ENCODE assay signal across 8 mouse cellular contexts in the genomic region with DNA sequence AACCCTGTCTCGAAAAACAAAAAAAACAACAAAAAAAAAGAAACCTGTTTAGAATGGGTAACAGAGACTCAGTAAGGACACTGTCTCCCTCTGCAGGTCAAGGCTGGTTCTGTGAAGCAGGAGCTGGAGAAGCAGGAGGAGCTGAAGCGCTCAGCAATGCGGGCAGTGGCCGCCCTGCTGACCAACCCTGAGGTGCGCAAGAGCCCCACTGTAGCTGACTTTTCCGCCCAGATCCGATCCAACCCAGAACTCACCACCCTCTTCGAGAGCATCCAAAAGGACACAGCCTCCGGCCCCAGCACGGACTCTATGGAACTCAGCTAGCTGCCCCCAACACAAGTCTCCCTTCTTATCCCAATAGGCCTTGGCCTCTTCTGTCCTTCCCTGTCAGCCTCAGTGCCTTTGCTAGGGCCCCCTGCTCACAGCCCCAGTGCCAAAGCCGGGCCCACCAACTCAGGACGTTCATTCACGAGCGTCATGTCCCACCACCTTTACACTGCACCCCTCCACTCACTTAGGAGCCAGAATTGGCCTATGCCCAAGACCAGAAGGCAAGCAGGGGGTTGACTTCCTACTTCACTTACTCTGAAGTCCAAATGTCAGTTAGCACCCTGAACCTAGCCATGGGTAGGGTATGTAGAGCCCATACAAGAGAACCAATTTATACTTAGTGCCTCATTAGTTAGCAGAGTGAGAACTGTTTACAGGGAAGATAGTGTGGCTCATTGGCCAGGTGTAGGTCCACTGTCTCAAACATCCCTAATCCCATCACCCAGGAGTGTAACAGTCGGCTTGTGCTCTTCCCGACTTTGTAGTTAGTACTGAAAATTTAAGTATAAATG. TPM values are rescaled to one million over a fixed set of nuclear protein-coding genes. Genes with fewer than 3 reads are reported as not detected.
DNase-seq lines count a peak whose midpoint lies in the region; ATAC-seq and TF ChIP-seq lines count a peak whose summit lies in the region.

No protein-coding gene starts in this region.

- 52% methylated on average over 16 of the region's 16 CpGs for WGBS in forebrain, embryonic 10.5 days
- 46% methylated on average over 16 of the region's 16 CpGs for WGBS in heart, embryonic 14.5 days
- 36% methylated on average over 16 of the region's 16 CpGs for WGBS in kidney, postnatal 0 days
- 51% methylated on average over 16 of the region's 16 CpGs for WGBS in liver, embryonic 12.5 days (ENCODE audit: insufficient replicate concordance)
- 47% methylated on average over 16 of the region's 16 CpGs for WGBS in neural tube, embryonic 12.5 days

- H3K9me3 ChIP-seq in CH12.LX (replicated peaks; ENCODE audit: low read length): no peaks in the 10 kb centered on the region
- no peaks in the 10 kb centered on the region for H3K9me3 ChIP-seq in forebrain, embryonic 10.5 days
- H3K9me3 ChIP-seq in heart, embryonic 14.5 days (ENCODE audit: control insufficient read depth, low read length): no peaks in the 10 kb centered on the region
- no peaks in the 10 kb centered on the region for H3K9me3 ChIP-seq in kidney, postnatal 0 days (replicated peaks; ENCODE audit: low read length)
- H3K9me3 ChIP-seq in liver, embryonic 12.5 days (replicated peaks): no peaks in the 10 kb centered on the region
- H3K9me3 ChIP-seq in neural tube, embryonic 12.5 days: no peaks in the 10 kb centered on the region

- peaks cover 68 to 86% of the 10 kb centered on the region in 2 experiments for H3K36me3 ChIP-seq in CH12.LX (replicated peaks in 1 of 2; ENCODE audit: control insufficient read depth in 1 of 2, insufficient read depth in 1 of 2, low read length in 1 of 2)
- peaks cover 90% of the 10 kb centered on the region for H3K36me3 ChIP-seq in forebrain, embryonic 10.5 days (replicated peaks)
- H3K36me3 ChIP-seq in heart, embryonic 14.5 days (ENCODE audit: control insufficient read depth, insufficient read depth, low read length): peaks cover 89% of the 10 kb centered on the region
- H3K36me3 ChIP-seq in kidney, postnatal 0 days (ENCODE audit: insufficient read depth, low read length): peaks cover 42% of the 10 kb centered on the region
- H3K36me3 ChIP-seq in liver, embryonic 12.5 days: peaks cover 88% of the 10 kb centered on the region
- peaks cover 79% of the 10 kb centered on the region for H3K36me3 ChIP-seq in neural tube, embryonic 12.5 days

- H3K27me3 ChIP-seq in CH12.LX (replicated peaks): no peaks in the 10 kb centered on the region
- no peaks in the 10 kb centered on the region for H3K27me3 ChIP-seq in forebrain, embryonic 10.5 days (ENCODE audit: poor library complexity, severe bottlenecking)
- H3K27me3 ChIP-seq in heart, embryonic 14.5 days (ENCODE audit: control insufficient read depth, insufficient read depth, low read length): no peaks in the 10 kb centered on the region
- H3K27me3 ChIP-seq in kidney, postnatal 0 days (ENCODE audit: insufficient read depth, low read length): no peaks in the 10 kb centered on the region
- no peaks in the 10 kb centered on the region for H3K27me3 ChIP-seq in liver, embryonic 12.5 days (replicated peaks)
- H3K27me3 ChIP-seq in neural tube, embryonic 12.5 days (replicated peaks): no peaks in the 10 kb centered on the region

- in situ Hi-C loops in CH12.LX (cut with MboI; ENCODE audit: low pct_ligation_motif_present, low pct_unique_long_range_greater_than_20kb, low sequenced_read_pairs): no loop called here

- peak; percentile 59 for TF ChIP-seq RAD21 in CH12.LX (IDR thresholded peaks at IDR 0.05; ENCODE audit: low read depth, low read length)

- H3K27ac ChIP-seq in CH12.LX (ENCODE audit: insufficient read depth, low read depth): peak overlapping the region; percentile 14; the same call in 1 of the 2 replicates
- H3K27ac ChIP-seq in bone marrow macrophage, adult 2 months (ENCODE audit: insufficient read depth, low read depth, low read length): no peak overlapping the region
- H3K27ac ChIP-seq in forebrain, embryonic 10.5 days: no peak overlapping the region
- H3K27ac ChIP-seq in heart, embryonic 14.5 days (replicated peaks in 1 of 2; ENCODE audit: control insufficient read depth in 1 of 2, insufficient read depth in 1 of 2, low read depth in 2 of 2, low read length in 2 of 2): no peak overlapping the region
- H3K27ac ChIP-seq in kidney, postnatal 0 days: no peak overlapping the region
- peak overlapping the region; percentile 66 for H3K27ac ChIP-seq in liver, embryonic 12.5 days
- H3K27ac ChIP-seq in neural tube, embryonic 12.5 days: no peak overlapping the region

- H3K79me2 ChIP-seq in CH12.LX (replicated peaks; ENCODE audit: control insufficient read depth, extremely low read depth, insufficient read depth, poor library complexity, severe bottlenecking): peaks cover 40% of the 10 kb centered on the region

- dilution Hi-C loops in CH12.LX (cut with MboI; ENCODE audit: extremely low pct_ligation_motif_present, extremely low pct_unique_long_range_greater_than_20kb, low sequenced_read_pairs): no loop called here

- no peak overlapping the region for H3K4me3 ChIP-seq in CH12.LX (replicated peaks in 1 of 3; ENCODE audit: low read depth in 2 of 3, low read length in 2 of 3, poor library complexity in 1 of 3)
- H3K4me3 ChIP-seq in bone marrow macrophage, adult 2 months (ENCODE audit: insufficient read depth, low read length): no peak overlapping the region
- H3K4me3 ChIP-seq in forebrain, embryonic 10.5 days: peak overlapping the region; percentile 2; the same call in 1 of the 2 replicates
- no peak overlapping the region for H3K4me3 ChIP-seq in heart, embryonic 14.5 days (ENCODE audit: control insufficient read depth in 1 of 2, insufficient read depth in 1 of 2, low read depth in 1 of 2, low read length in 2 of 2)
- H3K4me3 ChIP-seq in kidney, postnatal 0 days (replicated peaks; ENCODE audit: low read depth, low read length): no peak overlapping the region
- no peak overlapping the region for H3K4me3 ChIP-seq in liver, embryonic 12.5 days
- H3K4me3 ChIP-seq in neural tube, embryonic 12.5 days: no peak overlapping the region

- TF ChIP-seq POLR2A in CH12.LX (IDR thresholded peaks at IDR 0.05; ENCODE audit: low read depth, low read length): peak; percentile 35; the same call in 1 of the 2 replicates
- TF ChIP-seq POLR2A in bone marrow macrophage, adult 2 months (IDR thresholded peaks at IDR 0.05; ENCODE audit: borderline replicate concordance, low read depth, low read length): no peak

- peak in 1 of 2 experiments; percentile 73; a peak in 3 of 4 replicates for TF ChIP-seq CTCF in CH12.LX (conservative IDR thresholded peaks at IDR 0.05 in 1 of 2, IDR thresholded peaks at IDR 0.05 in 1 of 2; ENCODE audit: low read depth in 2 of 2, low read length in 2 of 2)
- peak; percentile 38 for TF ChIP-seq CTCF in bone marrow macrophage, adult 2 months (IDR thresholded peaks at IDR 0.05; ENCODE audit: low read depth, low read length)
- TF ChIP-seq CTCF in kidney, postnatal 0 days (IDR thresholded peaks at IDR 0.05; ENCODE audit: low read depth): peak; percentile 85

- H3K9ac ChIP-seq in CH12.LX (ENCODE audit: insufficient read depth, low read depth): no peak overlapping the region
- 0 out of 2 replicates have a peak overlapping the region, but pooled peaks have one; percentile 12 for H3K9ac ChIP-seq in heart, embryonic 14.5 days (ENCODE audit: low read length)
- no peak overlapping the region for H3K9ac ChIP-seq in kidney, postnatal 0 days (ENCODE audit: low read depth, low read length)
- H3K9ac ChIP-seq in liver, embryonic 12.5 days: no peak overlapping the region
- H3K9ac ChIP-seq in neural tube, embryonic 12.5 days: no peak overlapping the region

- peak; percentile 60 for ATAC-seq in heart, embryonic 14.5 days (ENCODE audit: insufficient number of reproducible peaks, insufficient read depth, low FRiP score, low read depth)
- ATAC-seq in kidney, postnatal 0 days (replicated peaks; ENCODE audit: low FRiP score, low read depth): peak; percentile 79
- ATAC-seq in liver, embryonic 12.5 days: peak; percentile 39
- 0 out of 2 replicates have a peak, but pooled peaks have one; percentile 19 for ATAC-seq in neural tube, embryonic 12.5 days (ENCODE audit: low FRiP score, low read depth)

- DNase-seq in CH12.LX (ENCODE audit: extremely low read depth): peak; percentile 79
- DNase-seq in forebrain, embryonic 10.5 days (ENCODE audit: extremely low spot score, low spot score): peak; percentile 63
- peak; percentile 91 for DNase-seq in kidney, postnatal 0 days (ENCODE audit: low spot score)
- peak; percentile 20 to 32 for DNase-seq in thymus, adult 18-20 months

- peaks cover 0 to 18% of the 10 kb centered on the region in 2 experiments; a peak in 2 of 4 replicates for H3K4me1 ChIP-seq in CH12.LX (ENCODE audit: control insufficient read depth in 1 of 2, insufficient read depth in 2 of 2)
- H3K4me1 ChIP-seq in bone marrow macrophage, adult 2 months (ENCODE audit: control insufficient read depth, insufficient read depth, low read length): peaks cover 2% of the 10 kb centered on the region; the same call in 1 of the 2 replicates
- H3K4me1 ChIP-seq in forebrain, embryonic 10.5 days: peaks cover 25% of the 10 kb centered on the region
- peaks cover 12 to 20% of the 10 kb centered on the region in 2 experiments for H3K4me1 ChIP-seq in heart, embryonic 14.5 days (ENCODE audit: control insufficient read depth in 2 of 2, insufficient read depth in 2 of 2, low read length in 2 of 2)
- peaks cover 16% of the 10 kb centered on the region for H3K4me1 ChIP-seq in kidney, postnatal 0 days (replicated peaks; ENCODE audit: insufficient read depth, low read length)
- peaks cover 28% of the 10 kb centered on the region for H3K4me1 ChIP-seq in liver, embryonic 12.5 days
- peaks cover 20% of the 10 kb centered on the region for H3K4me1 ChIP-seq in neural tube, embryonic 12.5 days

- no peak for TF ChIP-seq EP300 in CH12.LX (IDR thresholded peaks at IDR 0.05; ENCODE audit: low read length)

- no peak overlapping the region for H3K4me2 ChIP-seq in CH12.LX (ENCODE audit: insufficient read depth, low read depth, poor library complexity, severe bottlenecking)
- H3K4me2 ChIP-seq in heart, embryonic 14.5 days (ENCODE audit: low read length): no peak overlapping the region
- no peak overlapping the region for H3K4me2 ChIP-seq in kidney, postnatal 0 days (ENCODE audit: low read length)
- H3K4me2 ChIP-seq in liver, embryonic 12.5 days: no peak overlapping the region
- no peak overlapping the region for H3K4me2 ChIP-seq in neural tube, embryonic 12.5 days (replicated peaks)

RNA-seq across cellular contexts. Expression of a gene that starts 4.8 kb away (rescaled TPM):
- total RNA-seq in CH12.LX (2012; rRNA removed): 5,179 and 5,276 TPM in 2 replicates
- total RNA-seq in CH12.LX (2014; rRNA removed): 7,033 and 7,473 TPM in 2 replicates
- polyA plus RNA-seq in CH12.LX (2012; ENCODE audit: insufficient read length, low read depth): 3,370 and 3,898 TPM in 2 replicates
- 2,269 and 2,339 TPM in 2 replicates for polyA plus RNA-seq in bone marrow macrophage, adult 2 months (2012; ENCODE audit: insufficient read depth, insufficient read length, missing spikeins)
- polyA plus RNA-seq in forebrain, embryonic 10.5 days (2016; fragmentation: Nextera tagmentation; extraction: Ambion mirVana): 1,831 and 1,874 TPM in 2 replicates
- polyA plus RNA-seq in heart, embryonic 14.5 days (2014; fragmentation: Nextera tagmentation; extraction: Ambion mirVana): 1,410 and 1,566 TPM in 2 replicates
- polyA plus RNA-seq in kidney, postnatal 0 days (2015; fragmentation: Nextera tagmentation; extraction: Ambion mirVana): 2,857 and 3,220 TPM in 2 replicates
- polyA plus RNA-seq in liver, embryonic 12.5 days (2016; fragmentation: Nextera tagmentation; extraction: Ambion mirVana): 1,876 and 1,897 TPM in 2 replicates
- polyA plus RNA-seq in neural tube, embryonic 12.5 days (2016; fragmentation: Nextera tagmentation; extraction: Ambion mirVana): 1,453 and 1,478 TPM in 2 replicates

RNA-seq across cellular contexts. Expression of a gene that starts 29.4 kb away (rescaled TPM):
- total RNA-seq in CH12.LX (2012; rRNA removed): 7.8 and 8.5 TPM in 2 replicates
- total RNA-seq in CH12.LX (2014; rRNA removed): 3.6 and 3.9 TPM in 2 replicates
- 14.2 and 17.1 TPM in 2 replicates for polyA plus RNA-seq in CH12.LX (2012; ENCODE audit: insufficient read length, low read depth)
- 0.39 and 0.40 TPM in 2 replicates for polyA plus RNA-seq in bone marrow macrophage, adult 2 months (2012; ENCODE audit: insufficient read depth, insufficient read length, missing spikeins)
- polyA plus RNA-seq in forebrain, embryonic 10.5 days (2016; fragmentation: Nextera tagmentation; extraction: Ambion mirVana): 59.5 and 65.2 TPM in 2 replicates
- polyA plus RNA-seq in heart, embryonic 14.5 days (2014; fragmentation: Nextera tagmentation; extraction: Ambion mirVana): 46.9 and 48.3 TPM in 2 replicates
- polyA plus RNA-seq in kidney, postnatal 0 days (2015; fragmentation: Nextera tagmentation; extraction: Ambion mirVana): 10.4 and 12.1 TPM in 2 replicates
- 9.5 and 10.5 TPM in 2 replicates for polyA plus RNA-seq in liver, embryonic 12.5 days (2016; fragmentation: Nextera tagmentation; extraction: Ambion mirVana)
- polyA plus RNA-seq in neural tube, embryonic 12.5 days (2016; fragmentation: Nextera tagmentation; extraction: Ambion mirVana): 29.5 and 31.7 TPM in 2 replicates

RNA-seq across cellular contexts. Expression of a gene that starts 34.5 kb away (rescaled TPM):
- total RNA-seq in CH12.LX (2012; rRNA removed) (0.04 and 0.13 TPM in 2 replicates), CH12.LX (2014; rRNA removed) (0.08 and 0.12 TPM in 2 replicates)
- polyA plus RNA-seq in CH12.LX (2012; ENCODE audit: insufficient read length, low read depth): 0.54 and 0.60 TPM in 2 replicates
- polyA plus RNA-seq in bone marrow macrophage, adult 2 months (2012; ENCODE audit: insufficient read depth, insufficient read length, missing spikeins): 0.31 and 0.32 TPM in 2 replicates
- 1.7 and 1.9 TPM in 2 replicates for polyA plus RNA-seq in forebrain, embryonic 10.5 days (2016; fragmentation: Nextera tagmentation; extraction: Ambion mirVana)
- 0.42 and 0.47 TPM in 2 replicates for polyA plus RNA-seq in heart, embryonic 14.5 days (2014; fragmentation: Nextera tagmentation; extraction: Ambion mirVana)
- 2.5 and 3.0 TPM in 2 replicates for polyA plus RNA-seq in kidney, postnatal 0 days (2015; fragmentation: Nextera tagmentation; extraction: Ambion mirVana)
- 0.25 and 0.26 TPM in 2 replicates for polyA plus RNA-seq in liver, embryonic 12.5 days (2016; fragmentation: Nextera tagmentation; extraction: Ambion mirVana)
- polyA plus RNA-seq in neural tube, embryonic 12.5 days (2016; fragmentation: Nextera tagmentation; extraction: Ambion mirVana): 1.6 and 2.1 TPM in 2 replicates

RNA-seq across cellular contexts. Expression of a gene that starts 41.6 kb away (rescaled TPM):
- total RNA-seq in CH12.LX (2012; rRNA removed) (not detected in 2 replicates), CH12.LX (2014; rRNA removed) (not detected in 2 replicates)
- polyA plus RNA-seq in CH12.LX (2012; ENCODE audit: insufficient read length, low read depth): not detected in 2 replicates
- not detected in 2 replicates for polyA plus RNA-seq in bone marrow macrophage, adult 2 months (2012; ENCODE audit: insufficient read depth, insufficient read length, missing spikeins)
- 0.97 and 1.5 TPM in 2 replicates for polyA plus RNA-seq in forebrain, embryonic 10.5 days (2016; fragmentation: Nextera tagmentation; extraction: Ambion mirVana)
- 0.55 and 1.3 TPM in 2 replicates for polyA plus RNA-seq in heart, embryonic 14.5 days (2014; fragmentation: Nextera tagmentation; extraction: Ambion mirVana)
- polyA plus RNA-seq in kidney, postnatal 0 days (2015; fragmentation: Nextera tagmentation; extraction: Ambion mirVana): 1.0 and 1.8 TPM in 2 replicates
- 29.1 and 32.7 TPM in 2 replicates for polyA plus RNA-seq in liver, embryonic 12.5 days (2016; fragmentation: Nextera tagmentation; extraction: Ambion mirVana)
- 1.4 and 1.8 TPM in 2 replicates for polyA plus RNA-seq in neural tube, embryonic 12.5 days (2016; fragmentation: Nextera tagmentation; extraction: Ambion mirVana)

RNA-seq across cellular contexts. Expression of a gene that starts 49.4 kb away (rescaled TPM):
- total RNA-seq in CH12.LX (2012; rRNA removed) (6.8 and 7.3 TPM in 2 replicates), CH12.LX (2014; rRNA removed) (11.3 and 12.2 TPM in 2 replicates)
- polyA plus RNA-seq in CH12.LX (2012; ENCODE audit: insufficient read length, low read depth): 7.9 and 8.6 TPM in 2 replicates
- polyA plus RNA-seq in bone marrow macrophage, adult 2 months (2012; ENCODE audit: insufficient read depth, insufficient read length, missing spikeins): 12.0 and 13.8 TPM in 2 replicates
- 36.2 and 39.2 TPM in 2 replicates for polyA plus RNA-seq in forebrain, embryonic 10.5 days (2016; fragmentation: Nextera tagmentation; extraction: Ambion mirVana)
- polyA plus RNA-seq in heart, embryonic 14.5 days (2014; fragmentation: Nextera tagmentation; extraction: Ambion mirVana): 7.6 and 9.6 TPM in 2 replicates
- 10.9 TPM in 2 replicates for polyA plus RNA-seq in kidney, postnatal 0 days (2015; fragmentation: Nextera tagmentation; extraction: Ambion mirVana)
- 14.5 and 16.2 TPM in 2 replicates for polyA plus RNA-seq in liver, embryonic 12.5 days (2016; fragmentation: Nextera tagmentation; extraction: Ambion mirVana)
- polyA plus RNA-seq in neural tube, embryonic 12.5 days (2016; fragmentation: Nextera tagmentation; extraction: Ambion mirVana): 18.2 and 19.1 TPM in 2 replicates

Comparison
In these comparisons a context has a peak if more than half of its experiments do, and no peak if none do; other contexts are left out.
1. DNase-seq: peak in every context shown above with its lines; median percentile 91 in kidney, postnatal 0 days; 79 in CH12.LX; 63 in forebrain, embryonic 10.5 days; 26 in thymus, adult 18-20 months.
2. H3K27ac ChIP-seq: peak in CH12.LX (single experiment) and liver, embryonic 12.5 days (single experiment); none in bone marrow macrophage, adult 2 months (single experiment), forebrain, embryonic 10.5 days (single experiment), heart, embryonic 14.5 days (0 of 2), kidney, postnatal 0 days (single experiment) and neural tube, embryonic 12.5 days (single experiment).
3. ATAC-seq: peak in every context shown above with its lines; median percentile 79 in kidney, postnatal 0 days; 60 in heart, embryonic 14.5 days; 39 in liver, embryonic 12.5 days; 19 in neural tube, embryonic 12.5 days.